Mouse (Mus musculus) kidney, postnatal 0 days (tissue): ENCODE measurements around the gene Plekhg2. TPM values are rescaled to one million over a fixed set of nuclear protein-coding genes. Genes with fewer than 3 reads are reported as not detected.

Source experiments
- ATAC-seq: fragments of 200-750 bp; cut with Nextera tagmentation; replicated peaks from 2 replicates; pipeline ENCODE4 v1.8.0; 2017; ENCODE audit warnings: low read depth, moderate number of reproducible peaks, moderate TSS enrichment, moderate library complexity; ENCODE audit not compliant: low FRiP score
- DNase-seq: peaks from one replicate; pipeline ENCODE4 v3.0.0-alpha.2; 2016; ENCODE audit warnings: low spot score
- H3K27ac ChIP-seq: fragments of 300-500 bp; sonication (generic); 2 replicates; pipeline ENCODE4 v1.5.1; 2014; ENCODE audit warnings: mild to moderate bottlenecking
- H3K27me3 ChIP-seq: fragments of 300-500 bp; sonication (generic); 2 replicates; pipeline ENCODE4 v1.6.1; 2014; ENCODE audit warnings: low read length, mixed read lengths; ENCODE audit not compliant: insufficient read depth
- H3K36me3 ChIP-seq: fragments of 300-500 bp; sonication (generic); 2 replicates; pipeline ENCODE4 v1.6.1; 2014; ENCODE audit warnings: low read length, mixed read lengths; ENCODE audit not compliant: insufficient read depth
- H3K4me1 ChIP-seq: fragments of 300-500 bp; sonication (generic); replicated peaks from 2 replicates; pipeline ENCODE4 v1.6.1; 2014; ENCODE audit warnings: antibody characterized with exemption, low read length, mixed read lengths; ENCODE audit not compliant: insufficient read depth
- H3K4me2 ChIP-seq: fragments of 300-500 bp; sonication (generic); 2 replicates; pipeline ENCODE4 v1.6.1; 2014; ENCODE audit warnings: mild to moderate bottlenecking, low read length, moderate library complexity, mixed read lengths
- H3K4me3 ChIP-seq: fragments of 300-500 bp; sonication (generic); replicated peaks from 2 replicates; pipeline ENCODE4 v1.5.1; 2014; ENCODE audit warnings: low read depth, low read length
- H3K9ac ChIP-seq: fragments of 300-500 bp; sonication (generic); 2 replicates; pipeline ENCODE4 v1.6.1; 2014; ENCODE audit warnings: low read depth, low read length
- H3K9me3 ChIP-seq: fragments of 300-500 bp; sonication (generic); replicated peaks from 2 replicates; pipeline ENCODE4 v1.6.1; 2016; ENCODE audit warnings: low read length, inconsistent platforms, mixed read lengths
- CTCF ChIP-seq: IDR thresholded peaks from 2 replicates; pipeline ENCODE4 v1.5.1; 2016; ENCODE audit warnings: antibody characterized with exemption, low read depth, mild to moderate bottlenecking, moderate library complexity
- WGBS: fragments of 180-500 bp; shearing (Covaris S2); extraction: QIAGEN DNeasy Blood & Tissue Kit; methylation state at CpG from one replicate; pipeline ENCODE4 v1.1.7; 2014; 5-methylcytosine and 5-hydroxymethylcytosine counted together
- polyA plus RNA-seq: library from polyadenylated mRNA; unstranded; fragments of >200 nt; fragmentation: Nextera tagmentation; extraction: Ambion mirVana; gene quantifications from 2 replicates; pipeline ENCODE4 v1.2.1, GENCODE M21; 2015

Gene Plekhg2
- polyA plus RNA-seq, 1 experiment from 2014 or later: 29.9 TPM

- H3K9me3 ChIP-seq: no peaks in the 10 kb centered on the region
- peaks cover 13% of the 10 kb centered on the region; the same call in 1 of the 2 replicates for H3K4me1 ChIP-seq
- H3K4me2 ChIP-seq: peak overlapping the region; percentile 74
- TF ChIP-seq CTCF: no peak
- WGBS: under 1% methylated on average over 41 of the region's 43 CpGs
- H3K27ac ChIP-seq: peak overlapping the region; percentile 95
- ATAC-seq (no peak), DNase-seq (peak; percentile 83)
- H3K4me3 ChIP-seq: peak overlapping the region; percentile 83
- no peaks in the 10 kb centered on the region for H3K27me3 ChIP-seq
- peaks cover 17% of the 10 kb centered on the region; the same call in 1 of the 2 replicates for H3K36me3 ChIP-seq
- peak overlapping the region; percentile 91 for H3K9ac ChIP-seq
These were observed 847 bp downstream of the Plekhg2 start for GRCm38 (mm10) chr7:28371514-28371989.

DNA sequence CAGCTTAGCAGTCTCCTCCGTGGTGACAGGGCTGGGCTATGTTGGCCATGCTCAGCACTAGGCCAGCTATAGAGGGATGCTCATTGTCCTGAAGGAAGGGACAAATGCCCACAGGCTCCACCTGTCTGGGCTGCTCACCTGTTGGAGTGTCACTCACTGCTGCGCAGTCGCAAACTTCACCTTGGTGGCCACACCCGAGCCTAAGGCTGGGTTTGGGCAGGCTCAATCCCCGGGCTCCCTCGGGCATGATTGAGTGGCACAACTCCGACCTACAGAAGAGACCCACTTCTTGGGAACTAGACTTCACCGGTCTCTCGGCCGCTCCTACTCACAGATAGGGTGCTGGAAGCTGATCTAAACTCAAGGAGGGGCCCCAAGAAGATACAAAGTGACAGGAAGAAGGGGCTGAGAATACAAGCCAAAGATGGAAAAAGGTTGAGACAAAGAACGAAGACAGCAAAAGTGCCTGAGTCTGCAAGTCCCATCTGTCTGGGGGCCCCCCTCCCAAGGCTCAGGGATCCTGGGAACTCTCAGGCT lies 1.4 kb downstream of the Plekhg2 start:
- Histone ChIP-seq H3K4me2 (peak overlapping the region; percentile 74), H3K27ac (peak overlapping the region; percentile 95), H3K27me3 (no peaks in the 10 kb centered on the region), H3K9ac (peak overlapping the region; percentile 91), H3K9me3 (no peaks in the 10 kb centered on the region), H3K36me3 (peaks cover 22% of the 10 kb centered on the region; the same call in 1 of the 2 replicates), H3K4me1 (peaks cover 13% of the 10 kb centered on the region; the same call in 1 of the 2 replicates), H3K4me3 (peak overlapping the region; percentile 83)
- ATAC-seq (no peak), DNase-seq (no peak)
- TF ChIP-seq CTCF: no peak
- 2% methylated on average over 11 of the region's 11 CpGs for WGBS

- Histone ChIP-seq H3K27ac (no peak overlapping the region), H3K36me3 (peaks cover 24% of the 10 kb centered on the region; the same call in 1 of the 2 replicates), H3K27me3 (no peaks in the 10 kb centered on the region), H3K9ac (peak overlapping the region; percentile 91; the same call in 1 of the 2 replicates), H3K4me1 (peaks cover 13% of the 10 kb centered on the region; the same call in 1 of the 2 replicates), H3K9me3 (no peaks in the 10 kb centered on the region), H3K4me2 (peak overlapping the region; percentile 74), H3K4me3 (peak overlapping the region; percentile 83; the same call in 1 of the 2 replicates)
- TF ChIP-seq CTCF: no peak
- no peak for ATAC-seq
- no peak for DNase-seq
- 81% methylated on average over 14 of the region's 14 CpGs for WGBS
These were observed 2.3 kb downstream of the Plekhg2 start for GRCm38 (mm10) chr7:28370051-28370450.

- Histone ChIP-seq H3K9ac (no peak overlapping the region), H3K4me2 (no peak overlapping the region), H3K4me3 (no peak overlapping the region), H3K36me3 (peaks cover 34% of the 10 kb centered on the region), H3K4me1 (peaks cover 10% of the 10 kb centered on the region; the same call in 1 of the 2 replicates), H3K27me3 (no peaks in the 10 kb centered on the region), H3K27ac (no peak overlapping the region), H3K9me3 (no peaks in the 10 kb centered on the region)
- WGBS: 91% methylated on average over 16 of the region's 16 CpGs
- no peak for TF ChIP-seq CTCF
- no peak for DNase-seq
- no peak for ATAC-seq
These were observed 4.0 kb downstream of the Plekhg2 start for GRCm38 (mm10) chr7:28368276-28368920.

DNA sequence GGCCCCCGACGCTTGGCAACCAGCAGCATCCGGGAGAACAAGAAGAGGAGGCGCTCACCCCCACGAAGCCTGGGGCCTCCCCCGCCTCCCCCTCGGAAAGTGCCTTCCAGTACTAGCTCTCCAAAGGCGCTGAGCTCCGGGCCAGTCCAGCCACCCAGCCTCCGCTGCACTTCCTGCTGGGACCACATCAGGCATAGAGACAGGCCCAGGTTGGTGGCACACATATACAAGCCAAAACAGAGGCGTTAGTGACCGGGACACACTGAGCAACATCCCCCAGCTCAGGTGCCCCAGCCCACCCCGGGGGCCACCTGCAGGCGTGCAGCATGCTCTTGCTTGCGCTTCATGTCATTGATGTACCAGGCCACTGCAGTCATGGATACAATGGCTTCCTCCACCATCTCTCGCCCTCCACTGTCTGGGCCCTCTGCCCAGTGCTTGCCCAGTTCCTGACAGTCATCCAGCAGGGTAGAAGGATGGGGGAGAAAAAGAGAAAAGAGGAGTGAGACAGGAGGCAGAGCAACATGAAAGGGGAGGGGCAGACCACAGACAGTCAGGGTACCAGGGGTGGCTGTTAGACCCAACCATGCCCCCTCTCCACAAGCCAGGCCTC lies 4.6 kb downstream of the Plekhg2 start:
- ATAC-seq (no peak), DNase-seq (no peak)
- TF ChIP-seq CTCF: no peak
- 90% methylated on average over 16 of the region's 16 CpGs for WGBS
- Histone ChIP-seq H3K27me3 (no peaks in the 10 kb centered on the region), H3K9me3 (no peaks in the 10 kb centered on the region), H3K27ac (no peak overlapping the region), H3K4me1 (peaks cover 10% of the 10 kb centered on the region; the same call in 1 of the 2 replicates), H3K9ac (no peak overlapping the region), H3K4me2 (no peak overlapping the region), H3K4me3 (no peak overlapping the region), H3K36me3 (peaks cover 36% of the 10 kb centered on the region)

DNA sequence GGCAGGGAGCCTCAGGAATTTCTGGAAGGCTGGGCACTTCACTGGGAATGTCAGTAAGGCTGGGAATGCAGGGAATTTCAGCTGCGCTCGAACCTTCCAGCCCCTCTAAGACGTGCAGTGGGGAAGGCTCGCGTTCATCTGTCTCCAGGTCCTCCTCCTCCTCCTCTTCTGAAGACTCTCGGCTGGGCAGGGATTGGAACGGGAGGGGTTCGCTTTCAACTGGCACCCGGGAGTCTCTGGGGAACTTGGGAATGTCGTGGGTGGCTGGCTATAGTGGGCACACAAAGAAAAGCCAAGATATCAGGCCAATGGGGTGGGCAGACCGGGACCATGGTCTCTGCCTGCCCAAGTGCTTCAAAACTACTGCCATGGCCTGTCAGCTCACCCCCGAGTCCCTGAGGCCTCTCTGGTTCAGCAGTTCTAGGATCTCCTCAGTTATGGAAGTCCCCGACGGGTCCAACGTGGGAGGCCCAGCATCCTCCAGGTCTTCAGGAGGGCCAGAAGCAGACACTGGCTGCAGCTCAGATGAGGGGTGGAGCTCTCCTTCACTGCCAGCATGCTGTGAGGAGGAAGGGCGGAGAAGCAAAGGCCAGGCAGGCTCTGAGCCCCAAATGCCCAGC lies 9.8 kb downstream of the Plekhg2 start:
- no peak overlapping the region for H3K4me3 ChIP-seq

More for the DNA sequence above, 9.8 kb downstream of the Plekhg2 start:
- Histone ChIP-seq H3K4me2 (no peak overlapping the region), H3K27me3 (no peaks in the 10 kb centered on the region), H3K27ac (peak overlapping the region; percentile 1; the same call in 1 of the 2 replicates), H3K9me3 (no peaks in the 10 kb centered on the region), H3K36me3 (peaks cover 59% of the 10 kb centered on the region), H3K4me1 (0 out of 2 replicates have a peak, but pooled peaks cover 2% of the 10 kb centered on the region), H3K9ac (no peak overlapping the region)
- ATAC-seq (no peak), DNase-seq (no peak)
- TF ChIP-seq CTCF: no peak
- WGBS: 65% methylated on average over 16 of the region's 16 CpGs
